Mouse (Mus musculus) v-Abl transformed pro-B cells (cell line): Measurements from ENCODE around the gene As3mt.

Source experiments
- in situ Hi-C, 2 experiments: fragments of 400-800 bp; cut with MboI; formaldehyde crosslinking; loops; one replicate each; pipeline ENCODE4 v1.15.1; 2025; ENCODE audit not compliant: unreplicated experiment in 2 of 2

Gene As3mt

DNA sequence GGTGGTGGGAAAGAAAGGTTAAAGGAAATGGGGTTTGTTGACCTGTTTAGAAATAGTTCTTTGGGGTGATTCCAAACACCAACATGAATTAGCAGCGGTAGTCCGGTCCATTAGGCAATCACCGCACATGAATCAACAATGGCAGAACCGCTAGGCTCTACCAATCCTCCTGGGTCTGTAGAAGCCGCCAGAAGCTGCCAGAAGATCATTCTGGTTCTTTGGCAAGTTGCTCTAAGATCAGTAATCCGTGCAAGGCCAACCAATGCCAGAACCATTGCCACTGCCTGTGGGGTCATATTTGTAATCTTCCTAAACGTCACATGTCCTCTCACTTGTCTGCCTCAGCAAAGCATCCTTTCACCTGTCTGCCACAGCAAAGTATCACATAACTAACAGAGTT, 10.3 kb upstream of the As3mt start:
- in situ Hi-C loops = no loop called here

DNA sequence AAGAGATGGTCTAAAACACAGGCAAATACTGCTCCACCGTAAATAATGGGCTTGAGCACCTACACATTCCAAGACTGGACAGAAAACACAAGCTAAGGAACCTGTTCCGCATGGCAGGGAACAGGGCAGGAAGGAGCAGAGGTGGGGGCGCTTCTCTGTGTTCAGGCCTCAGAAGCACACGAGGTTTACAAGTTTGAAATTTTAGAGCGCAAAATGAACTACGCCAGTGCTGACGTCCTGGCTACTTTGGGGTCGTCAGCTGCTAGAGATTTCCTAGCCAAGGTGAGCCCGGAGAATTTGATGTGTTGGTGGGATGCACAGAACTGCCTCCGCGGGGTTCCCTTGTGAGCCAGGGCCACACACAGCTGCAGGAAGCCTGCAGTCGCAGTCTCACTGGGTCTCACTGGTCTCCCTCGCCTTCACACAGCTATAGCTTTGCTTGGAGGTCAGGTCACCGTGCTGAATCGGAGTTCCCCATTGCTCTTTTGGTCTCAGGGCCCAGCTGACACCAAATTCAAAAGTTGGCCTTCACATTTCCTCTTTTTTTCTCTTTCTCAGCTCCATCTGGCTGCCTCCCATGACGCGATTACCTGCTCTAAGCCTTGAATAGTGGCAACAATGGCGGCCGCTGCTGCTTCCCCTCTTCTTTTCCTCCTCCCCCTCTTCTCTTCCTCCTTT, 9.3 kb upstream of the As3mt start:
- in situ Hi-C loops = no loop called here

DNA sequence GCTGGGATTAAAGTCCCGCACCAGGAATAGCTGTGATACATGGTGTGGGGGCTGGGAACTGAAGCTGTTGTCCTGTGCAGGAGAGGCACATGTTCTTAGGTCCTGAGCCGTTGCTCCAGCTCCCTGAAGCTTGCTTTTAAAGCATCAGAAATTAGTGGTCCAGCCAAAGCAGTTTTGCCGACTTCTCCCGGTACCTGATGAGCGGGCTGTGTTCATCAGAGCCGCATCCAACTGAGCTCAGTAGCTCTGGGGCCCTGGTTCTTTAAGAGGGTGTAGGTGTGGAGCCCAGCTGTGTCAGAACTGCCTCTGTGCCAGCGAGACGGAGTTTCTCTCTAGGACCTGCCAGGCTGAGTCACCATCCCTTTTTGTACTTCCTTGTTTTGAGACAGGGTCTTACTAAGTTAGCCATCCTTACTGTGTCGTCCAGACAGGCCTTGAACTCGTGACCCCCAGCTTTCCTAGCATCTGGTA, 8.2 kb upstream of the As3mt start:
- in situ Hi-C loops = no loop called here

DNA sequence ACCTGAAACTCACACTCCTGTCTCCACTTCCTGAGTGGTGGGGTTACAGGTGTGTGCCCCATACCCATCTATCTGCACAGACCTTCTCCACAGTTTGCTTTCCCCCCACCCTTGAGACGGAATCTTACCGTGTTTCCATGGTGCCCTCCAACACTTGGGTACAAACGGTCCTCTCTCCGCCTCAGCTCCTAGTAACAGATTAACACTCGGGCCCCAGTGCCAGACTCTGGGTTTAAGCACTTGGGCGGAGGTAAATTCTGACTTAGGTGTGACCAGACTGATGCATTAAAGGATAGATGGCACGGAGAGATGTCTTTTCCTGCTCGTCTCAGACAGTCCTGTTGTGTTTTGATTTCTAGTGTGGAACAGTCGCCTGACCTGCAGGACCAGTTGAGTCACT, 6.1 kb upstream of the As3mt start:
- in situ Hi-C loops = no loop called here

DNA sequence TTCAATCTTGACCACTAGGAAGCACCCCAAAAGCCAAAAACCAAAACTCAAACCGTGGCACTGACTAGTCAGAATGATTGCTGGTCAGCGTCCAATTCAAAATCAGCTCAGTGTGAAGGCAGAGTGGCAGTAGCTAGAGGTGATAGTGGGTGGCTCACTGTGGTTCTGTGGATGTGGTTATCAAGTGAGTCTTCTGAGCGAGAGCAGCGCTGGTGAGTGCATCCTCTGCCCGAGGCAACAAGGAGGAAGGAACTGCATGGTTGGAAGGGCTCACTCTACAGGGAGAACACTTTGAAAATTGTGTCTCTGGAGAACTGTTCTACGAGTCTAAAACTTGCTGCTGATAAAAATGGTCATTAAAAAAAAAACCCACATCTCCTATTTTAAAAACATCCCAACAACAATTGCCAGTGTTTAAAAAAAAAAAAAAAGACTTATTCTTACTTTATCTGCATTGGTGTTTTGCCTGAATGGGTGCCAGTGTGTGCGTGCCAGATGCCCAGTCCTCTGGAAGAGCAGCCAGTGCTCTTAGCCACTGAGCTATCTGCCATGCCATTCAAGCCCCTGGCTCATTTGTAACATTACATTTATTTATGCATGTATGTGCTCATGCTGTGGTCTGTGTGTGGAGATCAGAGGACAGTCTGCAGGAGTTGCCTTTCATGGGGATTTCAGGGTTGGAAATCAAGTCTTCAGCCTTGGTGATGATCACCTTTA, 1.3 kb upstream of the As3mt start:
- in situ Hi-C loops = no loop called here

DNA sequence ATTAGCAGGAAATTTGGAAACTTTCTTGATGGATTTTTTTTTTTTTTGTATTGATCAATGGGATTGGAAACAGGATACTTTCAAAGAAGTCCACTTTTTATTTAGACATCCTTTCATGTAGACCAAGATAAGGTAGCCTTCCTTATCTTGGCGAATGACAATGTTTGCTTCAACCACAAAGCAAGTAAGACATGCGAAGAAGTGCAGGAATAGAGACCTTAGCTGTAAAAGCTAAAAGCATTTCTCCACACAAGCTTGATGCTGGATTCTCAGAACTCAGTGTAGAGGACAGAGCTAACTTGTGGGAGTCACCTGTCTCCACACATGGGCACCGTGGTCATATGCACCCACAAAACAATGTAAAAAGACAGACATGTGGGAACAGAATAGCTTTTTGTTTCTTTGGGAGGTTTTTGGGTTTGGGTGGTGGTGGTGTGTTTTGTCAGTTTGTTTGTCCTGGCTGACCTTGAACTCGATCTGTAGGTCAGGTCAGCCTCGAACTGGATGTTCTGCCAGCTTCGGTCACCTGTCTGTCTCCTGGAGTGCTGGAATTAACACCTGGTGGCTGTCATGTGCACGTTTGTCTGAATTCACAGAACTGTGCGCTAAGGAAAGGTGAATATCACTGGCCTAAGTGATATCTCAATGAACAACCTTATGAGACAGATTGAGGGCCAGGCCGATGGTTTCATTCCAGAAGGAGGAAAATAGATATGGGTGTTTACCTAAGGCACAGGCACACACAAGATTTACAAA, 540 bp upstream of the As3mt start:
- in situ Hi-C loops = no loop called here

DNA sequence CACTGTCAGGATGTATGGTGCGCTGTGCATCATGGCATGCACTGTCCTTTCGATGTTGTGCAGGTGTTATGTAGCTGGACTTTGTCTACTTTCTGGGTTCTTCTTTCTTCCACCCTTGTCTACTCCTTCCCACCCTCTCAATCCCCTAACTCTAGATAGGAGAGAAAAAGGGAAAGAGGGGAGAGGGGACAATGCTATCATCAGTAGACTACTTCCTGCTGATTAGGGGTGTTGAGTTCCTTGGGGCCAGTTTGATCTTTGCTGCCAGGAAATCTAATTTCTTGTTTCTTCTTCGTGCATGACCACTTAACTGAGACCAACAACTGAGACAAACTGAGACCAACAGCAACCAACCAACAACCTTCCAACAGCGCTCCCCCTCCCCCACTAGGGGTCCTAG, 3.4 kb downstream of the As3mt start:
- in situ Hi-C loops = no loop called here

DNA sequence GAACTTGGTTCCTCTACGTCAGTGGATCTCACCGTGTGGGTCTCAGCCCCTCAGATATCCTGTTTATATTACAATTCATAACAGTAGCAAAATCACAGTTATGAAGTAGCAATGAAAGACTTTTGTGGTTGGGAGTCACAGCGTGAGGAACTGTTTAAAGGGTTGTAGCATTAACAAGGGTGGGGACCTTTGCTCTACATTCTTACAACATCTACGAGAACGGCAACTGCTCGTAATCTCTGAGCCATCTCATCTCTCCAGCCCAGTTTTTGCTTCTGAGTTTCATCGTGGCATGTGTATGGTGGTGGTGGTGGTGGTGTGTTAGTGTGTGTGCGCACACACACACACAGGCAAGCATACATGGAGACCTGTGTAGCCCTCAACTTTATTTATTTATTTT, 7.0 kb downstream of the As3mt start:
- in situ Hi-C loops = no loop called here

DNA sequence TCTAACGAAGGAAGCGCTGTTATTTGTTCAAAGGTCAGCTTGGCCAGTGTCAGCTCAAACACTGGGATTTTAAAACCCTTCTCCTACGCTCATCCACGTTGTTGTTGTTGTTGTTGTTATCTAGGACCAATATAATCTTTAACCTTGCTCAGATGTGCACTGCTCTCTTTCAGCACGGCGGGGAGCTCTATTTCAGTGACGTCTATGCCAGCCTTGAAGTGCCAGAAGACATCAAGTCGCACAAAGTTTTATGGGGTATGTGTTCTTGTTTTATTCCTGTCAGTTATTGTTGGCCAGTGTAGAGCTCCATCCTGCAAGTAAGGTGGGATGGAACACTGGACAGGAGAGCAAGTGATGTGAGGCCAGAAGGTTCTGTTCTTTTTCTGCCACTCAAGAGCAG, 7.8 kb downstream of the As3mt start:
- in situ Hi-C loops = no loop called here

DNA sequence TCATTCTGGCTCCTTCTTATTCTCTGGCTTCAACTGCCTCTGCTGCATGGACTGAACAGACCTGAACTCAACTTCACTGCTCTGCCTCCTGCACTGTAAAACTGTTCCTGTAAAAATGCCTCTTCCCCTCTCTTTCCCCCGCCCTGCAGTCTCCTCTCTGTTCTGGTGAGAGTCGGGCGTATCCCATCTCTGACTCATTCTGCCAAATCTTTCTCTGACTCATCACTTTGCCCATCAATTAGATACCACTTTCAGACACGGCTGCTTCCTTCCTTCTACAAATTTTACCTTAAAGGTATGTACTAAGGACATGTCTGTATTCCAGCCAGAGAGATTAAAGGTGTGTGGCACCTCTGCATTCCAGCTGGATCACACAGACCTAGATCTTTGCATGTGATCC, 10.9 kb downstream of the As3mt start:
- in situ Hi-C loops = no loop called here

DNA sequence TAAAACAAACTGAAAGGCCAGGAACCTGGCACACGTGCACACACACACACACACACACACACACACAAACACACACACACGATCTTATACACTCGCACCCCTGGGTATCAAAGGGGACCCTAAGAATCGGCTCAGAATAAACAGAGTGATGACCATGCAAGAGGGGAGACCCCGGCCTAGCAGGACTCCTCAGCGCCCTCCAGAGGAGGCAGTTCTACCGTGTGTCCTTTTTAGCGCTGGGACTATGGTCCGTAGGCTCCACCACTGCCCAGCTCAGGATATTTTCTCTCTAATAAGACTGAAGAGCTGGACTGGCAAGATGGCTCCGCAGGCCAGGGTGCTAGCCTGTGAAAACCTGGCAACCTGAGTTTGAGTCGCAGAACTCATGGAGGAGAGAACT, 17.2 kb downstream of the As3mt start:
- in situ Hi-C loops = no loop called here

DNA sequence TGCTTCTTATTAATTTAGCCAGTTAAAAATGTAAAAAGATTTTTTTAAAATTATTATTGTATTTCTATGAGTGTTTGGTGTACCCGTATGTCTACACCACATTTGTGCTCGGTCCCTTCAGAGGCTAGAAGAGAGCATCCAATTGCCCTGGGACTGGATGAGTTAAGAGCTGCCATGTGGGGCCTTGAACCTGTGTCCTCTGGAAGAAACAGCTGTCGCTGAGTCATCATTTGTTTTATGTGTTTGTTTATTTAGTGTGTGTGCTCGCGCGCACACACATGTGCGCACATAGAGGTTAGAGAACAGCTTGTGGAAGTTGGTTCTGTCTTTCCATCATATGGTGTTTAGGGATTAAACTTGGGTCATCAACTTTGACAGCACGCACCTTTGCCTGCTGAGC, 18.9 kb downstream of the As3mt start:
- in situ Hi-C loops = loop anchor here (25.0 kb wide), 3 partner anchors 289 to 614 kb away; no protein-coding TSS in a partner anchor

DNA sequence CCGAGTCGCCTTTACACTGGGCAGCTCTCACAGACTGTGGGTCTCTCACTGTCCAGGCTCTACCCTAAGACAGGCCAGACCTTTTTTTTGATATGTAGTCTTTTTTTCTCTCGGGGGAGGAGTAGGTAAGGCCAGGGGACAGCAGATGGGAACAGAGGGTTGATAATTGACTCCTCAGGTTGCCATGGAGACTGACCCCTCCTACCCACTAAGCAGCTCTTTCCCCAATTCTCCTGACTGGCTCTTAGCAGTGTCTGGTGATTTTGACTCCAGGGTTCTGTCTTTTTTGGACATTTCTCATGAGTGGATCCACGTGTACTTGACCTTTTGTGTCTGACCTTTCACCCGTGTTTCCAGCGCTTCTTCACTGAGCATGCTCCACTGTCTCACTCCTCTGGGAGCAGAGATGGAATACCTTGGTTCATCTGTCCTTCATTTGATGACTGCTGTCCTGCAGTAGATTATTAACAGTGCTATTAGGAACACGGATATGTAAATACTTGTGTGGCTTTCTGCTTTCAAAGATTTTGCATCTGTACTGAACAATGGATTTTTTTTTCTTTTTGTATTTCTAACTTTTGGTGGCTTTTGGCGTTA, 20.0 kb downstream of the As3mt start:
- in situ Hi-C loops = loop anchor here (25.0 kb wide), 3 partner anchors 290 to 615 kb away; no protein-coding TSS in a partner anchor

DNA sequence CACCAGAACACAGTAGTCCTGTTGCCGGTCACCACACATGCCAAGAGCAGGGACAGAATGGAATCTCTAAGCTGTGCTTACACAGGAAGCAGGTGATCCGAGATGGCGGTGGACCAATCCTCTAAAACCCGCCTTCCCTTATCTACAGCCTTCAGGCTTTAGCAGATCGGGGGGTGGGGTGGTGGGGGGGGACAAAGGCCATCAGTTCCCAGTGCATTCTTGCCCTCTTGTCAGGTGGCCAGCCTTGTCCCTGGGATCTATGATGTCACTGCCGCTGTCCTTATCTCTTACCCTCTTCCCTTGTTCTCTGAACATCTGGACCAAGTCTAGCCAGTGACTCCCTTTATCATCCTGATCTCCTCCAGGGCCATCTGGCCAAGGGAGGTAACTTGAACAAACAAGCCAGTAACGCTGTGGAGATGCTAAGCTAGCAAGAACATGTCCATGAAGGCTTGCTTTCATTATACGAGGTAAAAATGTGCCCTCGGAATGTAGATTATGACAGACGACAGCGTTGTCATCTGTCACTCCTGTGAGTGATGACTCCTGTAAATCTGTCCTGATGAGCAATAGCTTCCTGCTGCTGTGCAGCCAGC, 20.8 kb downstream of the As3mt start:
- in situ Hi-C loops = loop anchor here (25.0 kb wide), 3 partner anchors 291 to 616 kb away; no protein-coding TSS in a partner anchor

DNA sequence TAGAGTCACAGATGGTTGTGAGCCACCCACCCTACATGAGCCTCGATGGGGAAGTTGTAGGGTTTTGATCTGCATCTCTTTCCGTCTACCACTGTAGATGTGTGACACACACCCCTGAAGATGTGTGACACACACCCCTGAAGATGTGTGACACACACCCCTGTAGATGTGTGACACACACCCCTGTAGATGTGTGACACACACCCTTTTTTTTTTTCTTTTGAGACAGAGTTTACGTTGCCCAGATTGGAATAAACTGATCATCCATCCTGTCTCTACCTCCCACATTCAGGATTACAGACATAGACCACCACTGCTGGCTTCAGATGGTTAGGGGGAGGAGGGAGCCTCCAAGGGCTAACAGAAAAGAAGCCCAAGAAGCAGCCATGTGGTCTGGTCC, 21.7 kb downstream of the As3mt start:
- in situ Hi-C loops = loop anchor here (25.0 kb wide), 3 partner anchors 292 to 617 kb away; no protein-coding TSS in a partner anchor

DNA sequence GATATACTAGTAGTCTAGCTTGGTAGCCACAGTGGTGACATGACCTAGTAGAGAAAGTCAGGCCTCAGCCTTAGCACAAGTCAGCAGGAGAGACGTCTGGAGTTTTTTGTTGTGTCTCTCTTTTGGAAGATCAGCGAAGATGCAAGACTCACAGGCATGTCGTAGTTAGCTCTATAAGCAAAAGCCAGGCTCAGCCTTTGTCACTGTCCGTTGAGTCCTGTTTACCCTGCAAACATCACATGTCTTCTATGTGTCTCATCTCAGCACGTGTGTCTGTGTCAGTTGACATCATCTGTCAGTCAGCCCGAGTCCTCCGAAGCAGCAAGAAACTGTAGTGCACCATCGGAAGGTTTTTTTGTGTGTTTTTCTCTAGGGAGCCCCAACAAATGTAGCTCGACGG, 24.1 kb downstream of the As3mt start:
- in situ Hi-C loops = loop anchor here (25.0 kb wide), 3 partner anchors 294 to 619 kb away; no protein-coding TSS in a partner anchor

DNA sequence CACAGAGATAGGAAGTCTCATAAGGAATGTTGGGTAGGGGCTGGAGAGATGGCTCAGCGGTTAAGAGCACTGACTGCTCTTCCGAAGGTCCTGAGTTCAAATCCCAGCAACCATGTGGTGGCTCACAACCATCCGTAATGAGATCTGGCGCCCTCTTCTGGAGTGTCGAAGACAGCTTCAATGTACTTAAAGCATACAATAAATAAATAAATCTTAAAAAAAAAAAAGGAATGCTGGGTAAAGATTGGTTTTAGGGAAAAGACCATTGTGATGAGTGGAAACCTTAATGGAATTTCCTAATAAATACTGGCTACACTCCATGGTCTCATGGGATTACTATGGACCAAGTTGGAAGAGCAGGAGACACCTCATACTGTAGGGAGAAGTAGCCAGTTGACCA, 25.4 kb downstream of the As3mt start:
- in situ Hi-C loops = loop anchor here (25.0 kb wide), 3 partner anchors 295 to 620 kb away; no protein-coding TSS in a partner anchor

DNA sequence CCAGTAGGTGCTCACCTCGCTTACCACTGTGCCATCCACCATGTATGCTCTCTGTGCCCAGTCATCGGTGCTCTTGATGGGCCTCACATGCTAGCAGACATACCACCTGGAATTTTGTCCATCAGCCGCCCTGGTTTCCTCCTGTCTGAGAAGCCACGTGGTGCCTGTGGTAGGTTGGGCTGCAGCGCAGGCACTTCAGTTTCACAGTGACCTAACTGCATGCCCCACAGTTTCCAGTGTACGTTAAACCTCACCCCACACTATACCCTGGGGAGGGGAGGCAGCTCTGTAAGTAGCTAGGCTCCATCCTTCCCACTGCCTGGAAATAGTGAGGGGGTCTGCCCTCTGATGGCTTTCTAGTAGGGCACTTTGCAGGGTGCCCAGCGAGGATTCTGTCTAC, 26.4 kb downstream of the As3mt start:
- in situ Hi-C loops = loop anchor here (25.0 kb wide), 3 partner anchors 296 to 621 kb away; no protein-coding TSS in a partner anchor

DNA sequence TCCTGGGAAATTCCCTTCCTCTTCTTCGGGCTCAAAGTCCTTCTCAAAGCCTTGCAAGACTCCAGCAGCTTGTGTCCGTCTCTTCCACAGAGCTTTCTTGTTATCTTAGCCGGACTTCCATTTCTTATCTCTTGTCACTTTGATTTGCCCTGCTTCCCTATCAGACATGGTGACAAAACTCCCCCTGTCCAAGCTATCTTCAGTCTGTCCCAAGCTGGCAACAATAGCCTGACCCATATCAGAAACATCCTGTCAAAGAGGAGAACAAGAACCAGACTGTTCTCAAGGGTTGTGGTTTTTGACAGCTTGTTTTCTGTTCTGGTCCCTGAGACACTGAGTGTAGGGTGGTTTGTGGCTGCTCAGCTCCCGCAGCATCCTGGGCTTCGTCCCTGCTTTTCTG, 28.0 kb downstream of the As3mt start:
- in situ Hi-C loops = loop anchor here (5.0 to 25.0 kb wide), 5 partner anchors 68 to 623 kb away; no protein-coding TSS in a partner anchor

DNA sequence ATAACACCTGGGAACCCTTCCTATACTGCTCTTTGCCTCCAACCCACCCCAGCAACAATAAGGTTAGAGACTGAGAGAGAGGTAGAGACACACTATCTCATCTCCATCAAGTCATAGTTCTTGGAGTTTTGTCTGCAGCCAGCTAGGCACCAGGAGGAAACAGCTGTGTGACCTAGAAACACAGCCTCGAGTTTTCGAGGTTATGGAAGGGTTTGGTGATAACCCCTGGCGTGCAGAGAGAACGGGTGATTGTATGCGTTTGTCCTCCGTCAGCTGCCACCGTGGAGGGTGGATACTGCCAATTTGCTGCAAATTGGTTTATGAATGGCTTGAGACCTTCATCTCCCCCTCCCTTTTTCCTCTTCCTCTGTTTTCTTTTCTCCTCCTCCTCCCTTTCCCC, 29.8 kb downstream of the As3mt start:
- in situ Hi-C loops = loop anchor here (5.0 to 25.0 kb wide), 5 partner anchors 70 to 625 kb away; no protein-coding TSS in a partner anchor
